Mouse (Mus musculus) spleen, adult 2 months (tissue): ENCODE measurements around the gene Ston2. TPM values are rescaled to one million over a fixed set of nuclear protein-coding genes. Genes with fewer than 3 reads are reported as not detected.
A peak's percentile ranks its signal among the peaks of the same experiment; 100 is the strongest.

ENCODE experiments used
- DNase-seq, 2 experiments: peaks; one replicate each; pipeline versions ENCODE4 v3.0.0 to v3.0.0-alpha.2; 2012 to 2021; ENCODE audit warnings: low spot score in 2 of 2, low read depth in 1 of 2
- H3K27ac ChIP-seq: fragments of 200-500 bp; 2 replicates; pipeline ENCODE4 v1.5.1; 2012; ENCODE audit warnings: low read length, inconsistent platforms; ENCODE audit not compliant: insufficient read depth
- H3K27me3 ChIP-seq: fragments of 200-500 bp; 2 replicates; pipeline ENCODE4 v1.6.1; 2012; ENCODE audit warnings: mild to moderate bottlenecking, moderate library complexity, low read length, inconsistent platforms; ENCODE audit not compliant: control insufficient read depth, insufficient read depth
- H3K36me3 ChIP-seq: fragments of 200-500 bp; 2 replicates; pipeline ENCODE4 v1.6.1; 2012; ENCODE audit warnings: mild to moderate bottlenecking, low read length, inconsistent platforms; ENCODE audit not compliant: control insufficient read depth, insufficient read depth
- H3K4me1 ChIP-seq: fragments of 200-500 bp; 2 replicates; pipeline ENCODE4 v1.6.1; 2011; ENCODE audit warnings: inconsistent platforms; ENCODE audit not compliant: control insufficient read depth, insufficient read depth, insufficient read length
- H3K4me3 ChIP-seq: fragments of 200-500 bp; 2 replicates; pipeline ENCODE4 v1.5.1; 2011; ENCODE audit warnings: mild to moderate bottlenecking, inconsistent platforms; ENCODE audit not compliant: insufficient read depth, insufficient read length; ENCODE audit errors: extremely low read depth
- CTCF ChIP-seq: fragments of 200-500 bp; IDR thresholded peaks from 2 replicates; pipeline ENCODE4 v1.5.1; 2011; ENCODE audit warnings: mild to moderate bottlenecking, inconsistent platforms; ENCODE audit not compliant: insufficient read depth, insufficient read length, insufficient replicate concordance; ENCODE audit errors: extremely low read depth
- POLR2A ChIP-seq: fragments of 200-500 bp; IDR thresholded peaks from 2 replicates; pipeline ENCODE4 v1.6.1; 2011; ENCODE audit warnings: low read depth, low read length, inconsistent platforms
- WGBS: fragments of 180-500 bp; shearing (Covaris S2); methylation state at CpG from one replicate; pipeline ENCODE4 v1.1.7; 2018; 5-methylcytosine and 5-hydroxymethylcytosine counted together
- polyA plus RNA-seq: library from polyadenylated mRNA; depleted of rRNA; stranded (reverse); fragments of >200 nt; gene quantifications from 2 replicates; pipeline ENCODE4 v1.2.3, GENCODE M21; 2012

The Ston2 gene
- polyA plus RNA-seq, 1 experiment: 8.1 TPM

GRCm38 (mm10) chr12:91609425-91609824, 178.8 kb downstream of the Ston2 start:
- WGBS: 96% methylated on average over 5 of the region's 5 CpGs
- no peaks in the 10 kb centered on the region for H3K27me3 ChIP-seq
- H3K27ac ChIP-seq: no peak overlapping the region
- DNase-seq: no peak
- no peaks in the 10 kb centered on the region for H3K36me3 ChIP-seq
- H3K4me1 ChIP-seq: no peaks in the 10 kb centered on the region
- H3K4me3 ChIP-seq: no peak overlapping the region
- TF ChIP-seq POLR2A (no peak), CTCF (no peak)

- H3K27me3 ChIP-seq: no peaks in the 10 kb centered on the region
- H3K4me3 ChIP-seq: no peak overlapping the region
- no peaks in the 10 kb centered on the region for H3K4me1 ChIP-seq
- WGBS: 80% methylated on average over 7 of the region's 7 CpGs
- no peak overlapping the region for H3K27ac ChIP-seq
- TF ChIP-seq POLR2A (no peak), CTCF (no peak)
- H3K36me3 ChIP-seq: no peaks in the 10 kb centered on the region
- no peak for DNase-seq
Observed at GRCm38 (mm10) chr12:91607678-91608077, 180.5 kb downstream of the Ston2 start.

GRCm38 (mm10) chr12:91606651-91607050, 181.5 kb downstream of the Ston2 start:
- Histone ChIP-seq H3K4me3 (no peak overlapping the region), H3K36me3 (no peaks in the 10 kb centered on the region), H3K27ac (no peak overlapping the region), H3K4me1 (no peaks in the 10 kb centered on the region), H3K27me3 (no peaks in the 10 kb centered on the region)
- 77% methylated on average over 13 of the region's 13 CpGs for WGBS
- no peak for DNase-seq
- TF ChIP-seq POLR2A (no peak), CTCF (no peak)

- Histone ChIP-seq H3K4me3 (no peak overlapping the region; the same call in 1 of the 2 replicates), H3K27me3 (no peaks in the 10 kb centered on the region), H3K4me1 (no peaks in the 10 kb centered on the region), H3K27ac (no peak overlapping the region), H3K36me3 (no peaks in the 10 kb centered on the region)
- TF ChIP-seq CTCF (no peak), POLR2A (no peak)
- no peak for DNase-seq
- 55% methylated on average over 6 of the region's 6 CpGs for WGBS
Observed at GRCm38 (mm10) chr12:91604600-91604999, 183.6 kb downstream of the Ston2 start.

- Histone ChIP-seq H3K27ac (no peak overlapping the region), H3K27me3 (no peaks in the 10 kb centered on the region), H3K36me3 (no peaks in the 10 kb centered on the region), H3K4me3 (no peak overlapping the region), H3K4me1 (peaks cover 3% of the 10 kb centered on the region)
- TF ChIP-seq POLR2A: no peak
- TF ChIP-seq CTCF: no peak
- DNase-seq: peak; percentile 21 to 61
- 63% methylated on average over 3 of the region's 3 CpGs for WGBS
Observed at GRCm38 (mm10) chr12:91592128-91592527, 196.1 kb downstream of the Ston2 start.

GRCm38 (mm10) chr12:91591191-91591590, 197.0 kb downstream of the Ston2 start:
- no peak for DNase-seq
- Histone ChIP-seq H3K4me1 (peaks cover 3% of the 10 kb centered on the region), H3K4me3 (no peak overlapping the region), H3K27me3 (no peaks in the 10 kb centered on the region), H3K36me3 (no peaks in the 10 kb centered on the region), H3K27ac (no peak overlapping the region)
- TF ChIP-seq CTCF (no peak), POLR2A (no peak)
- 95% methylated on average over 1 of the region's 1 CpGs for WGBS

GRCm38 (mm10) chr12:91590716-91591115, 197.5 kb downstream of the Ston2 start:
- Histone ChIP-seq H3K27me3 (no peaks in the 10 kb centered on the region), H3K27ac (peak overlapping the region; percentile 100), H3K4me1 (peaks cover 3% of the 10 kb centered on the region), H3K4me3 (peak overlapping the region; percentile 100), H3K36me3 (peaks cover 2% of the 10 kb centered on the region; the same call in 1 of the 2 replicates)
- WGBS: 33% methylated on average over 6 of the region's 6 CpGs
- TF ChIP-seq POLR2A (no peak), CTCF (no peak)
- no peak for DNase-seq
